ENCODE assay signal across 8 mouse cellular contexts in genomic region chr14:20929814-20930434, GRCm38 (mm10). TPM values are rescaled to one million over a fixed set of nuclear protein-coding genes. Genes with fewer than 3 reads are reported as not detected.
A peak's percentile ranks its signal among the peaks of the same experiment; 100 is the strongest.
DNase-seq lines count a peak whose midpoint lies in the region; ATAC-seq and TF ChIP-seq lines count a peak whose summit lies in the region.

No protein-coding gene starts in this region.

- ATAC-seq in kidney, embryonic 16.5 days (ENCODE audit: low FRiP score, low TSS enrichment), result peak; percentile 1
- ATAC-seq in lung, embryonic 16.5 days (ENCODE audit: low read depth), result peak; percentile 6
- peak; percentile 17; the same call in 1 of the 2 replicates for ATAC-seq in neutrophil, adult 5-6 weeks (ENCODE audit: extremely low read depth, insufficient number of reproducible peaks, low FRiP score, poor library complexity, severe bottlenecking)

- TF ChIP-seq CTCF in cortical plate, adult 2 months (IDR thresholded peaks at IDR 0.05; ENCODE audit: extremely low read depth, insufficient read depth, low read length), result no peak

- WGBS in kidney, embryonic 16.5 days, result under 1% methylated on average over 19 of the region's 19 CpGs
- 0% methylated on average over 19 of the region's 19 CpGs for whole genome bisulfite sequencing in lung, embryonic 16.5 days

- H3K4me2 ChIP-seq in kidney, embryonic 16.5 days (replicated peaks; ENCODE audit: low read depth, low read length), result peak overlapping the region; percentile 88
- H3K4me2 ChIP-seq in lung, embryonic 16.5 days (ENCODE audit: low read depth, low read length), result peak overlapping the region; percentile 69

- peak overlapping the region; percentile 95 for H3K4me3 ChIP-seq in cortical plate, adult 2 months (ENCODE audit: insufficient read depth, low read length)
- peak overlapping the region; percentile 83 for H3K4me3 ChIP-seq in kidney, embryonic 16.5 days (ENCODE audit: low read length)
- H3K4me3 ChIP-seq in lung, embryonic 16.5 days (ENCODE audit: low read length), result peak overlapping the region; percentile 82

- H3K36me3 ChIP-seq in kidney, embryonic 16.5 days (ENCODE audit: insufficient read depth, low read length), result no peaks in the 10 kb centered on the region
- no peaks in the 10 kb centered on the region for H3K36me3 ChIP-seq in lung, embryonic 16.5 days (ENCODE audit: control insufficient read depth, insufficient read depth, low read length)

- H3K4me1 ChIP-seq in cortical plate, adult 2 months (ENCODE audit: control insufficient read depth, insufficient read depth, low read length), result peaks cover 1% of the 10 kb centered on the region; the same call in 1 of the 2 replicates
- peaks cover 24% of the 10 kb centered on the region for H3K4me1 ChIP-seq in kidney, embryonic 16.5 days (ENCODE audit: insufficient read depth, low read length)
- H3K4me1 ChIP-seq in lung, embryonic 16.5 days (replicated peaks; ENCODE audit: control insufficient read depth, insufficient read depth, low read length), result peaks cover 13% of the 10 kb centered on the region

- peak overlapping the region; percentile 74 for H3K9ac ChIP-seq in kidney, embryonic 16.5 days (replicated peaks; ENCODE audit: low read length)
- peak overlapping the region; percentile 84 for H3K9ac ChIP-seq in lung, embryonic 16.5 days (ENCODE audit: low read length)

- peak; percentile 48 for DNase-seq in adrenal gland, postnatal 10 days
- no peak for DNase-seq in adrenal gland, adult 2 months
- peak; percentile 60 for DNase-seq in CD4-positive, CD25-positive, alpha-beta regulatory T cell, adult 2 months (ENCODE audit: low read depth, low spot score)
- DNase-seq in heart, adult 8-10 months (ENCODE audit: low spot score), result peak; percentile 36

- H3K9me3 ChIP-seq in kidney, embryonic 16.5 days (ENCODE audit: low read length), result no peaks in the 10 kb centered on the region
- no peaks in the 10 kb centered on the region for H3K9me3 ChIP-seq in lung, embryonic 16.5 days (ENCODE audit: control insufficient read depth, low read length)

- H3K27ac ChIP-seq in cortical plate, adult 2 months (ENCODE audit: insufficient read depth, low read length), result peak overlapping the region; percentile 70; the same call in 1 of the 2 replicates
- peak overlapping the region; percentile 76 for H3K27ac ChIP-seq in kidney, embryonic 16.5 days (ENCODE audit: low read length)
- H3K27ac ChIP-seq in lung, embryonic 16.5 days (ENCODE audit: low read length), result peak overlapping the region; percentile 88

- TF ChIP-seq POLR2A in cortical plate, adult 2 months (IDR thresholded peaks at IDR 0.05; ENCODE audit: extremely low read depth, insufficient read depth, low read length), result 0 out of 2 replicates have a peak, but pooled peaks have one; percentile 14

- no peaks in the 10 kb centered on the region for H3K27me3 ChIP-seq in kidney, embryonic 16.5 days (ENCODE audit: insufficient read depth, low read length)
- H3K27me3 ChIP-seq in lung, embryonic 16.5 days (ENCODE audit: control insufficient read depth, insufficient read depth, low read depth, low read length), result no peaks in the 10 kb centered on the region

RNA-seq across cellular contexts. Expression of gene Vcl, which starts 0.7 kb away (rescaled TPM):
- 10 to 100 TPM; 76.6 to 82.1 TPM for total RNA-seq in adrenal gland, postnatal 10 days (2021)
- total RNA-seq in adrenal gland, adult 2 months (2021), result 100 to 1,000 TPM in 1 of 2 experiments, 10 to 100 TPM in 1; 69.9 to 122 TPM
- polyA plus RNA-seq in adrenal gland, adult 2 months (2012; rRNA removed), result 31.1 and 36.4 TPM in 2 replicates
- 31.7 and 32.9 TPM in 2 replicates for polyA plus RNA-seq in cortical plate, adult 2 months (2012; rRNA removed)
- 100 to 1,000 TPM in 3 of 4 experiments, 10 to 100 TPM in 1; 91.8 to 108 (median 105) TPM for total RNA-seq in heart, adult 8-10 months (2022)
- 54.9 and 57.7 TPM in 2 replicates for polyA plus RNA-seq in kidney, embryonic 16.5 days (2015; fragmentation: Nextera tagmentation; extraction: Ambion mirVana)
- 70.5 and 72.3 TPM in 2 replicates for polyA plus RNA-seq in lung, embryonic 16.5 days (2015; fragmentation: Nextera tagmentation; extraction: Ambion mirVana)
- total RNA-seq in neutrophil, adult 5-6 weeks (2017), result 30.0 and 39.3 TPM in 2 replicates
